Mouse (Mus musculus) brain, embryonic 14.5 days (tissue): ENCODE results near the gene Dapk1.

Experiments
- CTCF ChIP-seq: fragments of 200-500 bp; IDR thresholded peaks from 2 replicates; pipeline ENCODE4 v1.5.1; 2012; ENCODE audit warnings: inconsistent platforms, mild to moderate bottlenecking, moderate library complexity, borderline replicate concordance; ENCODE audit not compliant: insufficient read depth, insufficient read length; ENCODE audit errors: extremely low read depth
- POLR2A ChIP-seq: fragments of 200-500 bp; IDR thresholded peaks from 2 replicates; pipeline ENCODE4 v1.6.1; 2012; ENCODE audit warnings: mild to moderate bottlenecking, inconsistent platforms, borderline replicate concordance; ENCODE audit not compliant: poor library complexity, insufficient read depth, insufficient read length, severe bottlenecking; ENCODE audit errors: extremely low read depth

DNA sequence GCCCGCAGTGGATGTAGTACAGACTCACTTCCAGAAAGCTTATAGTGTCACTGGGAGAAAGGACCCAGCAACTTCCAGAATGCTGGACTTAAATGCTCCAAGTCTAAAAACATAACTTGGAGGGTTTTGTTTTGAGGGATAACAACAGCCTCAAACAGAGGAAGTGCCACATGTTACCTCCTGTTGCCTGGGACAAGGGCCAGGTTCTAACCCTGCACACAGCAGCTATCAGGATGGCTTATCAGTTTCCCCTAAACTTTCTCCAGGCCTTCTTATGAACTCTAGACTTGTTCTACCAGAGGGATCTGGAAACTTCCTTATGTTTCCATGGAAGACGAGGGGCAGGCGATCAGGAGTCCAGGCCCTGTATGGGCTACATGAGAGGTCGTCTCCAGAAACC is 85.7 kb downstream of the Dapk1 start:
- TF ChIP-seq POLR2A (no peak), CTCF (no peak)
